Mouse (Mus musculus) ES-E14 (cell line): ENCODE measurements at regions not wholly inside any gene's neighbourhood (a gene's known extent, or its start where the extent isn't known, plus 50 kb on each side); places are given as distances from the start of the nearest gene placed in this dataset.

Source experiments
- CHD2 ChIP-seq: IDR thresholded peaks from 2 replicates; pipeline ENCODE4 v1.6.1; 2014; ENCODE audit warnings: mild to moderate bottlenecking, low read depth, low read length, inconsistent platforms
- HCFC1 ChIP-seq: IDR thresholded peaks from 2 replicates; pipeline ENCODE4 v1.6.1; 2012; ENCODE audit warnings: low read length, inconsistent platforms, borderline replicate concordance; ENCODE audit not compliant: insufficient read depth
- MAFK ChIP-seq: IDR thresholded peaks from 2 replicates; pipeline ENCODE4 v1.6.1; 2014; ENCODE audit warnings: mild to moderate bottlenecking, low read depth, low read length, inconsistent platforms; ENCODE audit not compliant: insufficient read depth
- ZNF384 ChIP-seq: IDR thresholded peaks from 2 replicates; pipeline ENCODE4 v1.6.1; 2012; ENCODE audit warnings: low read depth, low read length, inconsistent platforms

- TF ChIP-seq ZNF384 (no peak), HCFC1 (no peak), MAFK (no peak), CHD2 (no peak)
Observed at GRCm38 (mm10) chr13:51937898-51938297, 91.4 kb downstream of the Gadd45g start.
